Mouse (Mus musculus) right cerebral cortex, postnatal 10 days (tissue): ENCODE measurements around the gene Pvrig.
"Not testable (repeated sequence)": the region's sequence is repeated elsewhere in the genome, so short reads cannot be mapped to it uniquely, and the experiment has no call there.

Source experiments
- DNase-seq, 2 experiments: peaks; one replicate each; pipeline ENCODE4 v3.0.0; 2021; ENCODE audit warnings: low spot score in 2 of 2

Pvrig gene

DNA sequence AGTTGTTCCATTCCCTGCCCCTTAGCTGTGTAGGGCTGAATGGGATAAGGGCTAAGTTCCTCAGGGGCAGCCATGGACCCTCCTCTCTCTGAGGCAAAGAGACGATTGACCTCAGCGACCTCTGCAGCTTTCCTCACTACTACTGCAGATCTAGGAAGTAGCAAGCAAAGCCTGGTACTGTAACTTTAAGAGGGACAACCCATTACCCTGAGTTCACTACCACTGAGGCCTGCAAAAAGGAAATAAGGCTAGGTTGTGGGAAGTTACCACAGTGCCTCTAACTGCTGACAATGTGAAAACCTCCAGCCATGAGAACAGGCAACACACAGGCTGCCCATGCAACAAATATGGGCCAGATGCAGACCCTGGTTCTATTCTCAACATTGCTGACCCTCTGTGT, at the start of gene Pvrig:
TSS of gene Pvrig (plus strand) at position 301 of the 400 bp plus-strand sequence.
- DNase-seq: no peak

DNA sequence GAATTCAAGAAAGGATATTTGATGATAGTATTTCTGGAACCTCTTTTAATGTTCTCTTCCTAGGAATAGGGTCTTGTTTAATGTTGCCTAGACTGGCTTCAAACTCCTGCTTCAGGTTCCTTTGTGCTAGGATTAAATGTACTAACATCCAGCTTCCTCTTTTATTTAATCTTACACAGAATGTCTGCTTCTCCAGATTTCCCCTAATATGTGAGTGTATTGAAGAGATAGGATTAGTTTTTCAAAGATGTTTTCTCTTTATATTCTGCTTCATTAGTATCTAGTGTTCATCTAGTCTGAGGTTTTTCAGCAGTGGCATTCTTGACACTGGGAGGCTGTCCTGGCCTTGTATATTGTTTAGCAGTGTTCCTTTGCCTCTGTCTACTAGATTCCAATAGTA, 47.6 kb upstream of the Pvrig start:
- DNase-seq: no peak

DNA sequence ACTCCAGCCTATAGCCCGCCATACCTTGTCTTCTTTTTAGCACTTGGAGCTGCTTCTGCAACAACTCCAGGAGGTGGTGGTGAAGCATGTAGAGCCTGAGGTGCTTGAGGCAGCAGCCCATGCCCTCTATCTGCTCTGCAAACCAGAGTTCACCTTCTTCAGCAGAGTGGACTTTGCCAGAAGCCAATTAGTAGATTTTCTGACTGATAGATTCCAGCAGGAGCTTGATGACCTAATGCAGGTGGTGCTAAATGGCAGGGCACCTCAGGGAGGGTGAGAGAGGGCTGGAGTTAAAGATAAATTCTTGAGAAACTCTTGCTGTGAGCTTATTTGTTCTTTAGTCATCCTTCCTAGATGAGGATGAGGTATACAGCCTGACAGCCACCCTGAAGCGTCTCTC, 42.1 kb upstream of the Pvrig start:
- no peak for DNase-seq

DNA sequence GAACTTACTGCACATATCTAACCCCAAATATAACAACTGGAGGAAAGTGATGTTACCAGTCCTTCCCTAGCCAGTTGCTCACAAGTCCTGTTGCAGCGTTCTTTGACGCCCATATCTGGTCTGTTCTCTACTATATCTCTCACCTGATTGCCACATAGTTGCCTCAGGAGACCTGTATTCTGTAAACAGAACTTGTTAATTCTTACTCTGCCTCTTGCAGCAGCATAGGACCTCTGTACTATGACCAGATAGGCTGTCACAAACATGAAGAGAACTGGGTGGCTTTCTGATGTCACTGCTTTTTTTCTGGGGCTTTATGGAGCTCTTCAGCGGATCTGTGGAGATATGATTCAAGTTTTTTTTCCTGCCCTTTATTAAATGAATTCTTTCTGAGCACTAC, 29.0 kb upstream of the Pvrig start:
- DNase-seq: no peak

DNA sequence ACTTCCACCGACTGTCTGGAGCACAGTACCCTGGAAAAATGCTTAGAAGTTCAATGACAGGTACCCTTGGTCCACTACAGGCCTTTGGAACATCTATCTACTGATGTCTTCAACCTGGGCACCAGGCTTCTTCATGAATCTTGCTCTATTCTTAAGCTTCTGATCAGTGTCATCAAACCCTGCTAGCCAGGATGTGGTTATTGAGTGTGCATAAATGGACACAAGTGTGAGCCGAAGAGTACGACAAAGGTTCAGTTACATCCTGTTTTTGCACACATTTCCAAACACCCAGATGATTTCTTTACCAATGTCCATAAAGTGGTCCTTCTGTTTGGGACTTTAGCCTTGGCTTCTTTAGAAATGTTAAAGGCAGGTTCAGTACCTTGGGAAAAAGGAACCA, 1.5 kb downstream of the Pvrig start:
- no peak for DNase-seq

DNA sequence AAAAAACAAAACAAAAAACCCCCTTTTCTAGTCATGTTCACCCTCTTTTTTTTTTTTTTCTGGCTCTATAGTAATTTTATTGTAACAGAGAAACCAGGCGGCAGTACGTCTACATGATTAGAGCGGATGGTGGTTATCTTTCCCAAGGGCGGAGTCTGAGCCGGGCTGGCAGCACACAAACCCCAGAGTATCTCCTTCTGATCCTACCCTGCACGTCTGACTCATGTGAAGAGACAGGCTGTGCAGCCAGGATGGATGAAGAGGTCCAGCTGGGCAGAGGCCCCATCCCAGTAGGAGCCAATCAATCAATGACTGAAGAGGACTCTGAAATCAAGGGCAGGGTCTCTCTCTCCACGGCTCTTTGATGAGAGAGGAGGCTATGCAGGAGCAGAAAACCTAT, 21.4 kb downstream of the Pvrig start:
- not testable (repeated sequence) for DNase-seq

DNA sequence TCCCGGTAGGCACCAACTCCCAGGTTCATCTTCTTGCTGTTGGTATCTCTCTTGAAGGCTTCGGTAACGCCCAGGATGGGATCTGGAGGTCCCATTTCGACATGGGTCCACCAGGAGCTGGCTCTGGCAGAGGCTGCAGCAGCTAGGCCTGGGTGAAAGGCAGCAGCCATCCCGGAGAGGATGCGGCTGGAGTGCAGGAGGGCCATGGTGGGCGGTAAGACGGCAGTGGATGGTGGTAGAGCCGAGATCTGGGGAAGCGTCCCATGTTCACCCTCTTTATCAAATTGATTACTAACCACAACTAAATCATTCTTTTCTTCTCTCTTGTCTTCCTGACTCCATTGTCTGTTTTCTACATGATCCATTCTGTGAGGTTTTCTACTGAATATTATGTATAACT, 23.6 kb downstream of the Pvrig start:
- DNase-seq: not testable (repeated sequence)
